Mouse (Mus musculus): ENCODE measurements around the gene Il21r. TPM values are rescaled to one million over a fixed set of nuclear protein-coding genes. Genes with fewer than 3 reads are reported as not detected.

Gene Il21r
- 0.14 and 0.41 TPM in 2 replicates for polyA plus RNA-seq (2014; fragmentation: Nextera tagmentation; extraction: Ambion mirVana)

DNA sequence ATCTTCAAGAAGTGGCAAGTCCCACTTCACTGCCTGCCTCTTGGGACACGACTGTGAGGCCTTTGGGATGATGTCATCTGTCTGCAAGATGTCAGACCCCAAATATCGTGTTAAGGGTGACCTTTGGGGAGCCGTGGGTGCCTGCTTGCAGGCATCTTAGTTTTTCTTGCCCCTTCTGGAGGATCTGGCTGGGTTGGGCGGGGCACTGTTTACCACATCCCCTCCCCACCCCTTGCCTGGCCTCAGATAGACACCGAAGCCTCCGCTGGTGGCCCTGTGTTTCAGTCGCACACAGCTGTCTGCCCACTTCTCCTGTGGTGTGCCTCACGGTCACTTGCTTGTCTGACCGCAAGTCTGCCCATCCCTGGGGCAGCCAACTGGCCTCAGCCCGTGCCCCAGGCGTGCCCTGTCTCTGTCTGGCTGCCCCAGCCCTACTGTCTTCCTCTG, at the start of gene Il21r:
TSS of gene Il21r (plus strand) at position 245 of the 447 bp plus-strand sequence.
- H3K9me3 ChIP-seq (ENCODE audit: low read depth, low read length): no peaks in the 10 kb centered on the region
- no peak within 1 kb of the TSS for H3K27ac ChIP-seq (ENCODE audit: low read depth)
- H3K27me3 ChIP-seq (ENCODE audit: insufficient read depth, low read length): no peaks in the 10 kb centered on the region
- H3K9ac ChIP-seq: no peak within 1 kb of the TSS
- WGBS: 61% methylated on average over 11 of the region's 11 CpGs
- no peak within 1 kb of the TSS for H3K4me2 ChIP-seq
- no peak for TF ChIP-seq CTCF (IDR thresholded peaks at IDR 0.05; ENCODE audit: low read depth)
- ATAC-seq (ENCODE audit: insufficient read depth) (no peak), DNase-seq (no peak)
- H3K4me1 ChIP-seq (ENCODE audit: insufficient read depth): 0 out of 2 replicates have a peak, but pooled peaks cover 2% of the 10 kb centered on the region
- H3K36me3 ChIP-seq (ENCODE audit: insufficient read depth): no peaks in the 10 kb centered on the region
- H3K4me3 ChIP-seq (ENCODE audit: low read depth, low read length): no peak within 1 kb of the TSS

DNA sequence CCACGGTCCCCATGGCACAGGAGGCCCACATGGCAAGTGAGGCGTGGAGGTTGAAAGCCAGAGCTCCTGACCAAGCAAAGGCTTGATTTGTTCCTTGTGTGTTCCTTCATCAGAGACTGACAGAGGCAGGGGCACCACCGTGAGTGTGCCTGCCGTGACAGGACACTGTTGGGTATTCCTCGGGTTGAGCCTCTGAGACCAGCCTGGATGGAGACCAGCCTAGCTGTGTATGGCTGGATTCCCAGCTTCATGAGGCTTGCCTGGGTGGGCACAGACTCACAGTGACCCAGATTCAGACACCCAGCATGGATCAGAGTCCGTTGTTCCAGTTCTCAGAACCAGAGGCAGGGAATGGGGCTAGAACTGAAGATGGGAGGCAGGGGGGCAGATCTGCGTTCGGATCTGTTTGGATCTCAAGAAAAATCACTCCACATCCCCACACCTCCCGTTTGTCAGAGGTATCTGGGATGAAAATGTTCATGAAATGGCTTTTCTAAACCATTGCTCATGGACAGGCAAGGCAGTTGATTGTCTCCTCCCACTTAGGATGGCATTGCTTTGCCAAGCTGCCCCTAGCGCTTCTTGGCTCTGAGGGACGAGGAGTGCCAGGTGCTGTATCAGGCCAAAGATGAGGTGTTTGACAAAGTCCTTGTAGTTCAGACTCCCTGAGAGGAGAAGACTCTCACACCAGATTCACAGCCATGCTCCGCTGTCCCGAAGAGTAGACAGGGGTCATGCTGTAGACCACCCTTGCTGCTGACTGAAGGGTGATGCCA, 49.4 kb upstream of the Il21r start:
- peak overlapping the region; percentile 85 for H3K4me2 ChIP-seq
- ATAC-seq (ENCODE audit: insufficient read depth): no peak
- H3K4me3 ChIP-seq (ENCODE audit: low read depth, low read length): peak overlapping the region; percentile 59; the same call in 1 of the 2 replicates
- WGBS: 81% methylated on average over 13 of the region's 13 CpGs
- 0 out of 2 replicates have a peak, but pooled peaks cover 4% of the 10 kb centered on the region for H3K4me1 ChIP-seq (ENCODE audit: insufficient read depth)
- DNase-seq: no peak
- no peak overlapping the region for H3K9ac ChIP-seq
- no peaks in the 10 kb centered on the region for H3K9me3 ChIP-seq (ENCODE audit: low read depth, low read length)
- 0 out of 2 replicates have a peak, but pooled peaks cover 3% of the 10 kb centered on the region for H3K27me3 ChIP-seq (ENCODE audit: insufficient read depth, low read length)
- TF ChIP-seq CTCF (IDR thresholded peaks at IDR 0.05; ENCODE audit: low read depth): no peak
- H3K27ac ChIP-seq (ENCODE audit: low read depth): no peak overlapping the region
- H3K36me3 ChIP-seq (ENCODE audit: insufficient read depth): no peaks in the 10 kb centered on the region

DNA sequence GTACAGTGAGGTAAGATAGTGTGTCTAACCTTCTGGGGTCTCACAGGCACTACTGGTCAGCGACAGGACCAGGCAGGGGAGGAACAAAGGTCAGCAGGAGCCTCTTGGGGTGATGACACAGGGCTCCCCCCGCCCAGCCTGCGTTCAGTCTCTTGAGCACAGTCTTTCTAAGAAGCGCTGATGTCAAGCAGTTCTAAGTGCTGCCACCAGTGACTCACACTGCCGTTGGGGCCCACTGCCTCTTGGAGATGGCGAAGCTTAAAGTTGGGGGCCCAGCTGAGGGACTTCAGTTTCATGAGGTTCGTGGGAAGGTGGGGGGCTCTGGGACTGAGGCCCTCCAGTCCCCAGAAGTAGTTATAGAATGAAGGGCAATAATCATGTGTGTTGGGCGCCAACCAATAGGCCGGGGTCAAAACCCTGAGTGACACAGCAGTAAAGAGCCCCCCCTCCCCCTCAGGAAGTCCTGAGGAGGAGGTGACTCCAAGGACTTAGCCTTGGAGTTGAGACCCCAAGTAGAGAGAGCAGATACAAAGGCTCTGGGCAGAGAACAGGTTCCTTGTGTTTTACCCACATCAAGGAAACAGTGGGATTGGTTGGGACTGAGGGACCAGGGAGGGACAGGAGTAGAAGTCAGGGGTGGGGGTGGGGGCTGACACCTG, 48.6 kb upstream of the Il21r start:
- WGBS: 82% methylated on average over 9 of the region's 9 CpGs
- no peak overlapping the region for H3K4me3 ChIP-seq (ENCODE audit: low read depth, low read length)
- H3K9me3 ChIP-seq (ENCODE audit: low read depth, low read length): no peaks in the 10 kb centered on the region
- no peak for DNase-seq
- no peak overlapping the region for H3K27ac ChIP-seq (ENCODE audit: low read depth)
- peak overlapping the region; percentile 85 for H3K4me2 ChIP-seq
- 0 out of 2 replicates have a peak, but pooled peaks cover 3% of the 10 kb centered on the region for H3K27me3 ChIP-seq (ENCODE audit: insufficient read depth, low read length)
- TF ChIP-seq CTCF (IDR thresholded peaks at IDR 0.05; ENCODE audit: low read depth): no peak
- no peak overlapping the region for H3K9ac ChIP-seq
- H3K36me3 ChIP-seq (ENCODE audit: insufficient read depth): no peaks in the 10 kb centered on the region
- H3K4me1 ChIP-seq (ENCODE audit: insufficient read depth): 0 out of 2 replicates have a peak, but pooled peaks cover 4% of the 10 kb centered on the region
- ATAC-seq (ENCODE audit: insufficient read depth): no peak

DNA sequence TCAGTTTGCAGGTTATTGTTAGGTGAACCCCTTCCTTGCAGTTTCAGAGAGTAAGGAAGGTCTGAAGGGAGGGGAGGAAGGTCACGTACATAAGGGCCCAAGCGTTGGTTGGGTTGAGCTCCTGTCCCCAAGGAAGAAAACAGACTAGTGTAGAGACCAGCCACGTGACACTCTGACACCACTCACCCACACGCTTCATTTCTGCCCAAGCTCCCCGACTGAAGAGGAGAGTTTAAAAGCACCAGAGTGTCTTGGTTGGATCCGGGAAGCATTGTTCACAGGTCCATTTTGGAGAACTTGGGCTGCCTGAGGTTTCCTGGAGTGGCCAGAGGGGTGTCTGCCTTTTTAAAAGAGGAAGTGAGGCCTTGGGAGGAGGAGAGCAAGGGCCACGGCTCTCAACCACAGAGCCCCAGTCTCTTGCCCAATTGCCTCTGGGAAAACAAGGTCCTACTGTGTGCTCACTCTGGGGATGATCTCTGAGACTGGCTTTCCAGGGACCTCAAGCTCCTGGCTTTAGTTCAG, 47.8 kb upstream of the Il21r start:
- no peak overlapping the region for H3K27ac ChIP-seq (ENCODE audit: low read depth)
- no peaks in the 10 kb centered on the region for H3K9me3 ChIP-seq (ENCODE audit: low read depth, low read length)
- ATAC-seq (ENCODE audit: insufficient read depth): no peak
- 0 out of 2 replicates have a peak, but pooled peaks cover 3% of the 10 kb centered on the region for H3K27me3 ChIP-seq (ENCODE audit: insufficient read depth, low read length)
- no peak overlapping the region for H3K9ac ChIP-seq
- H3K36me3 ChIP-seq (ENCODE audit: insufficient read depth): no peaks in the 10 kb centered on the region
- no peak overlapping the region for H3K4me3 ChIP-seq (ENCODE audit: low read depth, low read length)
- no peak for TF ChIP-seq CTCF (IDR thresholded peaks at IDR 0.05; ENCODE audit: low read depth)
- H3K4me2 ChIP-seq: 0 out of 2 replicates have a peak overlapping the region, but pooled peaks have one; percentile 14
- 67% methylated on average over 7 of the region's 7 CpGs for WGBS
- DNase-seq: no peak
- H3K4me1 ChIP-seq (ENCODE audit: insufficient read depth): 0 out of 2 replicates have a peak, but pooled peaks cover 4% of the 10 kb centered on the region

DNA sequence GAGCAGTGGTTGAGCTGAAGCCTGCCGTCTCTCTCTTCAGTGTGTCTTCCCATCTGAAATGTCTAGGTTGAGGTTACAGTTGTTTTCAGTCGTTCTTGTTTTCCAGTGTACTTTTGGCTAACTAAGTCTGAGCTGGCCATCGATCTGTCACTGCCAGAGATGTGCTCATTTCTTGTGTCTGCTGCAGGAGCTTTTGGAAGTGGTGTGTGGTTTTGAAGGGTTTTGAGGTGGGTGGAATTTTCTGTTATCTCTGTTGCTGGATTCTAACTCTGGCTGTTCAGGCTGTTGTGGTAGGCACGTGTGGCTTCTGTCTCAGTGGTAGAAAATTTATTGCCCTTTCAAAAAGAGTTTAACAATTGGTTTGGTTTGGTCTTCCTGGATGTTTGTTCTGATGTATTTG, 47.1 kb upstream of the Il21r start:
- Histone ChIP-seq H3K4me1 (ENCODE audit: insufficient read depth) (peaks cover 8% of the 10 kb centered on the region), H3K4me2 (no peak overlapping the region), H3K36me3 (ENCODE audit: insufficient read depth) (no peaks in the 10 kb centered on the region), H3K27me3 (ENCODE audit: insufficient read depth, low read length) (0 out of 2 replicates have a peak, but pooled peaks cover 2% of the 10 kb centered on the region), H3K9ac (no peak overlapping the region), H3K9me3 (ENCODE audit: low read depth, low read length) (no peaks in the 10 kb centered on the region), H3K4me3 (ENCODE audit: low read depth, low read length) (no peak overlapping the region), H3K27ac (ENCODE audit: low read depth) (no peak overlapping the region)
- TF ChIP-seq CTCF (IDR thresholded peaks at IDR 0.05; ENCODE audit: low read depth): no peak
- 63% methylated on average over 4 of the region's 4 CpGs for WGBS
- ATAC-seq (ENCODE audit: insufficient read depth): no peak
- DNase-seq: no peak

DNA sequence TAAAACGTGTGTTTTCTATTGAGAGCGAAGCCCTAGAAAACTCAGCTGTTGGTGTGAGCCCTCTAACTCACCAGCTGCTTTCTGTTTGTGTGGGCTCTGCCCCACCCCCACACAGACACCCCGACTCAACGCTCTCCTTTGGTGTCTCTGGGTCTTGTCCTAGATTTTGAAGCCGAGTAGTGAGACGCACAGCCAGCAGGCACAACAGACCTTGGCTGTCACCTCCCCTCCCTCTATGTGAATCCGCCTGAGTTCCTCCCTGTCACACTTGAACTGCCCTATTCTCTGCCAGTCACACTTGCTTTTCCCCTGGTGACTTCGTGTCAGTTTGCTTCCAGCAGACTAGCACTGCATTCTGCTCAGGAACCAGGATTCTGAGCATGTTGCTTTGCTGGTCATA, 46.4 kb upstream of the Il21r start:
- Histone ChIP-seq H3K9ac (no peak overlapping the region), H3K27ac (ENCODE audit: low read depth) (no peak overlapping the region), H3K4me3 (ENCODE audit: low read depth, low read length) (no peak overlapping the region), H3K36me3 (ENCODE audit: insufficient read depth) (no peaks in the 10 kb centered on the region), H3K27me3 (ENCODE audit: insufficient read depth, low read length) (no peaks in the 10 kb centered on the region), H3K9me3 (ENCODE audit: low read depth, low read length) (no peaks in the 10 kb centered on the region), H3K4me2 (no peak overlapping the region), H3K4me1 (ENCODE audit: insufficient read depth) (peaks cover 9% of the 10 kb centered on the region)
- no peak for TF ChIP-seq CTCF (IDR thresholded peaks at IDR 0.05; ENCODE audit: low read depth)
- 51% methylated on average over 8 of the region's 8 CpGs for WGBS
- ATAC-seq (ENCODE audit: insufficient read depth) (no peak), DNase-seq (no peak)

Data from lung, embryonic 14.5 days (tissue).